Mouse (Mus musculus): Measurements from ENCODE around the gene Per1.

The Per1 gene

GRCm38 (mm10) chr11:69064259-69065133 lies 30.5 kb upstream of the Per1 start:
- no peak for DNase-seq (ENCODE audit: low spot score)

GRCm38 (mm10) chr11:69065394-69065925 lies 29.6 kb upstream of the Per1 start:
- DNase-seq (ENCODE audit: low spot score), result no peak

- no peak for DNase-seq (ENCODE audit: low spot score)
These were observed 28.7 kb upstream of the Per1 start for GRCm38 (mm10) chr11:69066163-69066861.

GRCm38 (mm10) chr11:69066956-69067355 lies 28.1 kb upstream of the Per1 start:
- DNase-seq (ENCODE audit: low spot score), result peak; percentile 89

- DNase-seq (ENCODE audit: low spot score), result peak; percentile 48
These were observed 27.4 kb upstream of the Per1 start for GRCm38 (mm10) chr11:69067601-69068000.

GRCm38 (mm10) chr11:69070093-69070492 lies 24.9 kb upstream of the Per1 start:
- no peak for DNase-seq (ENCODE audit: low spot score)

GRCm38 (mm10) chr11:69070590-69071222 lies 24.3 kb upstream of the Per1 start, which contains the start of gene Tmem107:
Gene Tmem107 (plus strand): TSS chr11:69070806.
- DNase-seq (ENCODE audit: low spot score), result peak; percentile 92

- no peak for DNase-seq (ENCODE audit: low spot score)
These were observed 23.8 kb upstream of the Per1 start for GRCm38 (mm10) chr11:69071262-69071661.

GRCm38 (mm10) chr11:69072234-69072633 lies 22.8 kb upstream of the Per1 start:
- no peak for DNase-seq (ENCODE audit: low spot score)

- no peak for DNase-seq (ENCODE audit: low spot score)
These were observed 22.4 kb upstream of the Per1 start for GRCm38 (mm10) chr11:69072666-69073064.

GRCm38 (mm10) chr11:69073065-69073888 lies 21.7 kb upstream of the Per1 start:
- DNase-seq (ENCODE audit: low spot score), result peak; percentile 57

- DNase-seq (ENCODE audit: low spot score), result no peak
These were observed 20.9 kb upstream of the Per1 start for GRCm38 (mm10) chr11:69073951-69074775.

- DNase-seq (ENCODE audit: low spot score), result no peak
These were observed 20.3 kb upstream of the Per1 start for GRCm38 (mm10) chr11:69074776-69075069.

- no peak for DNase-seq (ENCODE audit: low spot score)
These were observed 19.1 kb upstream of the Per1 start for GRCm38 (mm10) chr11:69075764-69076479.

GRCm38 (mm10) chr11:69076572-69076971 lies 18.4 kb upstream of the Per1 start:
- DNase-seq (ENCODE audit: low spot score), result no peak

GRCm38 (mm10) chr11:69077316-69077715 lies 17.7 kb upstream of the Per1 start:
- no peak for DNase-seq (ENCODE audit: low spot score)

GRCm38 (mm10) chr11:69078041-69078440 lies 17.0 kb upstream of the Per1 start:
- DNase-seq (ENCODE audit: low spot score), result no peak

GRCm38 (mm10) chr11:69078805-69079438 lies 16.1 kb upstream of the Per1 start:
- no peak for DNase-seq (ENCODE audit: low spot score)

- no peak for DNase-seq (ENCODE audit: low spot score)
These were observed 14.7 kb upstream of the Per1 start for GRCm38 (mm10) chr11:69080102-69080854.
